ENCODE assay signal across 8 mouse cellular contexts in the genomic region with DNA sequence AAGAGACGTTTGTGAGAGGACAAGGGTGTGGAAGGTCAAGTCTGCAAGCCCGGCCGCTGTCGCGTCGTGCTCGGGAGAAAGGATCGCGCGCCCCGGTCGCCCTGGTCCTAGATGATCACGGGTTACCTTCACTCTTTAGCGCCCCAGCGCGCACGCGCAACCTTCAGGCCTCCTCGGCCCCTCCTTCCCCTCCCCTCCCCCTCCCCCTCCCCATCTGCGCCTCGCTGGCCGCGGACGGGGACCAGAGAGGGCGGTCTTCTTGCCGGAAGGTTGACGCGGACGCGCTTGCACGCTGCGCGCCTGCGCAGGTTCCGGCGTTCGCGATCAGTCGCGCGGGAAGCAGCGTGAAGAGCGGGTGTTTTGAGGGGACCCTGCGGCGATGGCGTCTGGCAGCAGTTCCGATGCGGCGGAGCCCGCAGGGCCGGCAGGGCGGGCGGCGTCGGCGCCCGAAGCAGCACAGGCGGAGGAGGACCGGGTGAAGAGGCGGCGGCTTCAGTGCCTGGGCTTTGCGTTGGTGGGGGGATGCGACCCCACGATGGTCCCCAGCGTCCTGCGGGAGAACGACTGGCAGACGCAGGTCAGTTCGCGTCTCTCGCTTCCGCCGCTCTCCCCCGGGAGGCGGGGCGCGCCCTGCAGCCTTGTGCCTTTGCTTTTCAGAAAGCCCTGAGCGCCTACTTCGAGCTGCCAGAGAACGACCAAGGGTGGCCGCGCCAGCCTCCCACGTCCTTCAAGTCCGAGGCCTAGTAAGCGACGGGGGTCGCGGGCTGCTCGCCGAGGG. TPM values are rescaled to one million over a fixed set of nuclear protein-coding genes. Genes with fewer than 3 reads are reported as not detected.
DNase-seq lines count a peak whose midpoint lies in the region; ATAC-seq and TF ChIP-seq lines count a peak whose summit lies in the region.

A gene (minus strand): TSS at position 188 of the 778 bp plus-strand sequence.
A gene (plus strand): TSS at position 327 of the 778 bp plus-strand sequence.

- H3K9ac ChIP-seq in hindbrain, postnatal 0 days (replicated peaks; ENCODE audit: low read length), result peak within 1 kb of the TSS; percentile 90

- TF ChIP-seq CTCF in gastrocnemius, adult 2 months (IDR thresholded peaks at IDR 0.05), result 0 out of 2 replicates have a peak, but pooled peaks have one; percentile 1
- 0 out of 2 replicates have a peak, but pooled peaks have one; percentile 2 for TF ChIP-seq CTCF in hindbrain, postnatal 0 days (IDR thresholded peaks at IDR 0.05; ENCODE audit: low read depth)
- TF ChIP-seq CTCF in left cerebral cortex, adult 2 months (IDR thresholded peaks at IDR 0.05), result no peak; the same call in 1 of the 2 replicates

- H3K27ac ChIP-seq in gastrocnemius, adult 2 months, result peak within 1 kb of the TSS; percentile 95
- peak within 1 kb of the TSS; percentile 93 for H3K27ac ChIP-seq in hindbrain, postnatal 0 days
- peak within 1 kb of the TSS; percentile 90 for H3K27ac ChIP-seq in left cerebral cortex, adult 2 months

- peak within 1 kb of the TSS; percentile 80 for H3K4me2 ChIP-seq in hindbrain, postnatal 0 days (ENCODE audit: low read depth, low read length)

- no peaks in the 10 kb centered on the region for H3K9me3 ChIP-seq in hindbrain, postnatal 0 days (ENCODE audit: low read length)

- H3K27me3 ChIP-seq in hindbrain, postnatal 0 days (ENCODE audit: insufficient read depth, low read length), result no peaks in the 10 kb centered on the region

- intact Hi-C loops in gastrocnemius, adult 2 months (cut with DNase I), result loop anchor here (2.0 kb wide), 1 partner anchor 31 kb away; a partner anchor contains a TSS
- intact Hi-C loops in left cerebral cortex, adult 2 months (cut with DNase I), result loop anchor here (1.0 kb wide), 1 partner anchor 31 kb away; no protein-coding TSS in a partner anchor

- peak; percentile 97 for DNase-seq in WW6 (ENCODE audit: low read depth, low spot score)
- DNase-seq in cerebellum, postnatal 4 days (ENCODE audit: low spot score in 2 of 2), result peak; percentile 81 to 92
- peak; percentile 97 for DNase-seq in gastrocnemius, adult 2 months
- peak; percentile 98 for DNase-seq in hindbrain, postnatal 0 days (ENCODE audit: low spot score)
- DNase-seq in left cerebral cortex, adult 2 months (ENCODE audit: extremely low spot score in 1 of 2, low spot score in 2 of 2), result peak; percentile 94
- peak; percentile 89 to 93 for DNase-seq in right cerebral cortex, adult 2 months (ENCODE audit: low spot score in 2 of 2)
- peak; percentile 95 for DNase-seq in urinary bladder, postnatal 14 days (ENCODE audit: low spot score)

- peaks cover 5% of the 10 kb centered on the region; the same call in 1 of the 2 replicates for H3K4me1 ChIP-seq in hindbrain, postnatal 0 days (ENCODE audit: insufficient read depth, low read length)

- WGBS in hindbrain, postnatal 0 days, result under 1% methylated on average over 87 of the region's 90 CpGs

- peak; percentile 98 for ATAC-seq in hindbrain, postnatal 0 days
- peak; percentile 96 for ATAC-seq in megakaryocyte, adult 5-6 weeks (ENCODE audit: poor library complexity, severe bottlenecking)

- H3K36me3 ChIP-seq in hindbrain, postnatal 0 days (ENCODE audit: insufficient read depth, low read length), result no peaks in the 10 kb centered on the region

- peak within 1 kb of the TSS; percentile 77 for H3K4me3 ChIP-seq in gastrocnemius, adult 2 months
- H3K4me3 ChIP-seq in hindbrain, postnatal 0 days (ENCODE audit: low read length), result peak within 1 kb of the TSS; percentile 98
- H3K4me3 ChIP-seq in left cerebral cortex, adult 2 months, result peak within 1 kb of the TSS; percentile 97

RNA-seq across cellular contexts. Expression of the first gene that starts in this region (rescaled TPM):
- 100 to 1,000 TPM; 123 to 190 TPM for total RNA-seq in gastrocnemius, adult 2 months (2021)
- total RNA-seq in hindbrain, postnatal 0 days (2014; rRNA removed), result 14.7 and 19.3 TPM in 2 replicates
- 69.7 and 74.2 TPM in 2 replicates for polyA plus RNA-seq in hindbrain, postnatal 0 days (2015; fragmentation: Nextera tagmentation; extraction: Ambion mirVana)
- total RNA-seq in left cerebral cortex, adult 2 months (2021), result 10 to 100 TPM; 80.0 to 82.9 TPM
- 26.7 and 27.1 TPM in 2 replicates for total RNA-seq in megakaryocyte, adult 5-6 weeks (2015)
- 26.1 and 30.3 TPM in 2 replicates for total RNA-seq in megakaryocyte, adult 5-6 weeks (2017)

RNA-seq across cellular contexts. Expression of the second gene that starts in this region (rescaled TPM):
- total RNA-seq in gastrocnemius, adult 2 months (2021), result 1 to 10 TPM; 8.9 to 9.0 TPM
- 30.0 and 30.9 TPM in 2 replicates for total RNA-seq in hindbrain, postnatal 0 days (2014; rRNA removed)
- 36.6 and 38.8 TPM in 2 replicates for polyA plus RNA-seq in hindbrain, postnatal 0 days (2015; fragmentation: Nextera tagmentation; extraction: Ambion mirVana)
- total RNA-seq in left cerebral cortex, adult 2 months (2021), result 10 to 100 TPM; 18.8 to 20.7 TPM
- 45.4 and 47.7 TPM in 2 replicates for total RNA-seq in megakaryocyte, adult 5-6 weeks (2015)
- total RNA-seq in megakaryocyte, adult 5-6 weeks (2017), result 32.9 and 35.6 TPM in 2 replicates

Comparison
In these comparisons a context has a peak if more than half of its experiments do, and no peak if none do; other contexts are left out.
1. Peak in every context shown above with its lines: DNase-seq, ATAC-seq, H3K4me3 ChIP-seq and H3K27ac ChIP-seq.